Mouse (Mus musculus) olfactory bulb, adult 2 months (tissue): ENCODE results near the gene Dse.

Experiments
- CTCF ChIP-seq: fragments of 200-500 bp; IDR thresholded peaks from 2 replicates; pipeline ENCODE4 v1.5.1; 2012; ENCODE audit warnings: low read depth, mild to moderate bottlenecking, low read length, moderate library complexity; ENCODE audit not compliant: insufficient read depth
- POLR2A ChIP-seq: fragments of 200-500 bp; IDR thresholded peaks from 2 replicates; pipeline ENCODE4 v1.6.1; 2012; ENCODE audit warnings: mild to moderate bottlenecking, low read depth, low read length, moderate library complexity; ENCODE audit not compliant: insufficient read depth

- TF ChIP-seq CTCF (no peak), POLR2A (no peak)
Observed at GRCm38 (mm10) chr10:34151827-34152226, 55.7 kb downstream of the Dse start.
